Mouse (Mus musculus) limb, embryonic 15.5 days (tissue): ENCODE measurements around the gene Ecm2. TPM values are rescaled to one million over a fixed set of nuclear protein-coding genes. Genes with fewer than 3 reads are reported as not detected.

Source experiments
- ATAC-seq: fragments of 200-750 bp; cut with Nextera tagmentation; 2 replicates; pipeline ENCODE4 v1.8.0; 2017; ENCODE audit warnings: low read depth, moderate TSS enrichment; ENCODE audit not compliant: insufficient number of reproducible peaks, low FRiP score, low TSS enrichment
- H3K27ac ChIP-seq: fragments of 300-500 bp; sonication (generic); 2 replicates; pipeline ENCODE4 v1.5.1; 2015; ENCODE audit warnings: moderate library complexity, mild to moderate bottlenecking, inconsistent platforms
- H3K27me3 ChIP-seq: fragments of 300-500 bp; sonication (generic); 2 replicates; pipeline ENCODE4 v1.6.1; 2015; ENCODE audit warnings: inconsistent platforms
- H3K36me3 ChIP-seq: fragments of 300-500 bp; sonication (generic); 2 replicates; pipeline ENCODE4 v1.6.1; 2015; ENCODE audit warnings: inconsistent platforms
- H3K4me1 ChIP-seq: fragments of 300-500 bp; sonication (generic); 2 replicates; pipeline ENCODE4 v1.6.1; 2015; ENCODE audit warnings: inconsistent platforms
- H3K4me2 ChIP-seq: fragments of 300-500 bp; sonication (generic); 2 replicates; pipeline ENCODE4 v1.6.1; 2015; ENCODE audit warnings: mild to moderate bottlenecking, inconsistent platforms
- H3K4me3 ChIP-seq: fragments of 300-500 bp; sonication (generic); 2 replicates; pipeline ENCODE4 v1.5.1; 2015; ENCODE audit warnings: mild to moderate bottlenecking, inconsistent platforms
- H3K9ac ChIP-seq: fragments of 300-500 bp; sonication (generic); 2 replicates; pipeline ENCODE4 v1.6.1; 2015; ENCODE audit warnings: inconsistent platforms
- H3K9me3 ChIP-seq: fragments of 300-500 bp; sonication (generic); 2 replicates; pipeline ENCODE4 v1.6.1; 2016; ENCODE audit warnings: inconsistent platforms
- WGBS: fragments of 180-500 bp; shearing (Covaris S2); methylation state at CpG from one replicate; pipeline ENCODE4 v1.1.7; 2015; 5-methylcytosine and 5-hydroxymethylcytosine counted together
- polyA plus RNA-seq: library from polyadenylated mRNA; unstranded; fragments of >200 nt; fragmentation: Nextera tagmentation; extraction: Ambion mirVana; gene quantifications from 2 replicates; pipeline ENCODE4 v1.2.1, GENCODE M21; 2015

The Ecm2 gene
- polyA plus RNA-seq, 1 experiment from 2014 or later: 4.0 TPM

GRCm38 (mm10) chr13:49518761-49519160, 14.2 kb downstream of the Ecm2 start:
- no peak overlapping the region for H3K4me2 ChIP-seq
- WGBS: 56% methylated on average over 2 of the region's 2 CpGs
- H3K4me1 ChIP-seq: 0 out of 2 replicates have a peak, but pooled peaks cover 5% of the 10 kb centered on the region
- H3K27ac ChIP-seq: no peak overlapping the region
- H3K9me3 ChIP-seq: no peaks in the 10 kb centered on the region
- H3K9ac ChIP-seq: no peak overlapping the region
- no peaks in the 10 kb centered on the region for H3K27me3 ChIP-seq
- no peaks in the 10 kb centered on the region for H3K36me3 ChIP-seq
- ATAC-seq: no peak
- no peak overlapping the region for H3K4me3 ChIP-seq

GRCm38 (mm10) chr13:49526235-49526634, 21.6 kb downstream of the Ecm2 start:
- Histone ChIP-seq H3K4me1 (no peaks in the 10 kb centered on the region), H3K27ac (no peak overlapping the region), H3K27me3 (no peaks in the 10 kb centered on the region), H3K9ac (no peak overlapping the region), H3K36me3 (no peaks in the 10 kb centered on the region), H3K4me2 (no peak overlapping the region), H3K9me3 (no peaks in the 10 kb centered on the region), H3K4me3 (no peak overlapping the region)
- no peak for ATAC-seq
- 60% methylated on average over 2 of the region's 2 CpGs for WGBS

GRCm38 (mm10) chr13:49530636-49531035, 26.0 kb downstream of the Ecm2 start:
- Histone ChIP-seq H3K36me3 (no peaks in the 10 kb centered on the region), H3K27ac (no peak overlapping the region), H3K27me3 (no peaks in the 10 kb centered on the region), H3K4me3 (no peak overlapping the region), H3K4me1 (no peaks in the 10 kb centered on the region), H3K9ac (no peak overlapping the region), H3K9me3 (no peaks in the 10 kb centered on the region), H3K4me2 (no peak overlapping the region)
- ATAC-seq: no peak
- WGBS: 96% methylated on average over 4 of the region's 4 CpGs

GRCm38 (mm10) chr13:49536946-49537345, 32.3 kb downstream of the Ecm2 start:
- Histone ChIP-seq H3K27me3 (no peaks in the 10 kb centered on the region), H3K9ac (no peak overlapping the region), H3K27ac (no peak overlapping the region), H3K36me3 (no peaks in the 10 kb centered on the region), H3K4me2 (no peak overlapping the region), H3K4me1 (peaks cover 3% of the 10 kb centered on the region; the same call in 1 of the 2 replicates), H3K9me3 (no peaks in the 10 kb centered on the region), H3K4me3 (no peak overlapping the region)
- ATAC-seq: no peak
- 100% methylated on average over 1 of the region's 1 CpGs for WGBS

GRCm38 (mm10) chr13:49538693-49539092, 34.1 kb downstream of the Ecm2 start:
- Histone ChIP-seq H3K4me2 (no peak overlapping the region), H3K27ac (0 out of 2 replicates have a peak overlapping the region, but pooled peaks have one; percentile 35)
- 59% methylated on average over 1 of the region's 1 CpGs for WGBS

GRCm38 (mm10) chr13:49544279-49544678, 39.7 kb downstream of the Ecm2 start, which contains the start of gene Aspn:
Aspn (plus strand) TSS chr13:49544443.
- Histone ChIP-seq H3K9ac (no peak within 1 kb of the TSS), H3K4me3 (peak within 1 kb of the TSS; percentile 18; the same call in 1 of the 2 replicates), H3K4me2 (no peak within 1 kb of the TSS), H3K4me1 (peaks cover 9% of the 10 kb centered on the region; the same call in 1 of the 2 replicates), H3K27me3 (no peaks in the 10 kb centered on the region), H3K27ac (peak within 1 kb of the TSS; percentile 84; the same call in 1 of the 2 replicates), H3K9me3 (no peaks in the 10 kb centered on the region), H3K36me3 (no peaks in the 10 kb centered on the region)
- ATAC-seq: peak; percentile 59
- 23% methylated on average over 3 of the region's 3 CpGs for WGBS

More at GRCm38 (mm10) chr13:49538693-49539092, 34.1 kb downstream of the Ecm2 start:
- H3K9me3 ChIP-seq: no peaks in the 10 kb centered on the region
- H3K27me3 ChIP-seq: no peaks in the 10 kb centered on the region
- H3K4me3 ChIP-seq: no peak overlapping the region
- H3K4me1 ChIP-seq: peaks cover 4% of the 10 kb centered on the region; the same call in 1 of the 2 replicates
- ATAC-seq: no peak
- no peaks in the 10 kb centered on the region for H3K36me3 ChIP-seq
- no peak overlapping the region for H3K9ac ChIP-seq

- peak; percentile 78 for ATAC-seq
Measured at GRCm38 (mm10) chr13:49545646-49546045, 41.0 kb downstream of the Ecm2 start.

GRCm38 (mm10) chr13:49546517-49546916, 41.9 kb downstream of the Ecm2 start:
- Histone ChIP-seq H3K36me3 (no peaks in the 10 kb centered on the region), H3K27me3 (no peaks in the 10 kb centered on the region), H3K4me1 (peaks cover 6% of the 10 kb centered on the region; the same call in 1 of the 2 replicates), H3K27ac (peak overlapping the region; percentile 84), H3K4me2 (peak overlapping the region; percentile 19), H3K9me3 (no peaks in the 10 kb centered on the region), H3K9ac (0 out of 2 replicates have a peak overlapping the region, but pooled peaks have one; percentile 7), H3K4me3 (peak overlapping the region; percentile 18)
- ATAC-seq: no peak
- 48% methylated on average over 1 of the region's 1 CpGs for WGBS

More at GRCm38 (mm10) chr13:49545646-49546045, 41.0 kb downstream of the Ecm2 start:
- 26% methylated on average over 3 of the region's 3 CpGs for WGBS
- Histone ChIP-seq H3K4me2 (peak overlapping the region; percentile 25; the same call in 1 of the 2 replicates), H3K27ac (peak overlapping the region; percentile 84), H3K36me3 (no peaks in the 10 kb centered on the region), H3K4me1 (peaks cover 9% of the 10 kb centered on the region; the same call in 1 of the 2 replicates), H3K9ac (no peak overlapping the region), H3K27me3 (no peaks in the 10 kb centered on the region), H3K4me3 (peak overlapping the region; percentile 18), H3K9me3 (no peaks in the 10 kb centered on the region)

GRCm38 (mm10) chr13:49547563-49548150, 43.0 kb downstream of the Ecm2 start:
- Histone ChIP-seq H3K27me3 (no peaks in the 10 kb centered on the region), H3K4me1 (peaks cover 6% of the 10 kb centered on the region; the same call in 1 of the 2 replicates), H3K36me3 (no peaks in the 10 kb centered on the region), H3K4me2 (no peak overlapping the region), H3K27ac (peak overlapping the region; percentile 84), H3K9me3 (no peaks in the 10 kb centered on the region), H3K9ac (no peak overlapping the region), H3K4me3 (no peak overlapping the region)
- 63% methylated on average over 1 of the region's 1 CpGs for WGBS
- no peak for ATAC-seq

GRCm38 (mm10) chr13:49549616-49550015, 45.0 kb downstream of the Ecm2 start:
- Histone ChIP-seq H3K27me3 (no peaks in the 10 kb centered on the region), H3K4me2 (no peak overlapping the region), H3K9me3 (no peaks in the 10 kb centered on the region), H3K9ac (no peak overlapping the region), H3K4me1 (0 out of 2 replicates have a peak, but pooled peaks cover 3% of the 10 kb centered on the region), H3K36me3 (no peaks in the 10 kb centered on the region), H3K27ac (no peak overlapping the region; the same call in 1 of the 2 replicates), H3K4me3 (no peak overlapping the region)
- ATAC-seq: no peak
- 88% methylated on average over 3 of the region's 3 CpGs for WGBS

GRCm38 (mm10) chr13:49554519-49554918, 49.9 kb downstream of the Ecm2 start:
- no peaks in the 10 kb centered on the region for H3K9me3 ChIP-seq
- H3K4me2 ChIP-seq: no peak overlapping the region
- H3K27me3 ChIP-seq: no peaks in the 10 kb centered on the region
- no peaks in the 10 kb centered on the region for H3K4me1 ChIP-seq
- no peak overlapping the region for H3K4me3 ChIP-seq
- H3K36me3 ChIP-seq: no peaks in the 10 kb centered on the region
- no peak overlapping the region for H3K9ac ChIP-seq
- no peak overlapping the region for H3K27ac ChIP-seq
- no peak for ATAC-seq
- 73% methylated on average over 5 of the region's 5 CpGs for WGBS

GRCm38 (mm10) chr13:49556203-49556602, 51.6 kb downstream of the Ecm2 start:
- ATAC-seq: no peak
- no peaks in the 10 kb centered on the region for H3K36me3 ChIP-seq
- H3K9me3 ChIP-seq: no peaks in the 10 kb centered on the region
- whole genome bisulfite sequencing: 73% methylated on average over 1 of the region's 1 CpGs
- no peak overlapping the region for H3K9ac ChIP-seq
- H3K27ac ChIP-seq: no peak overlapping the region
- H3K27me3 ChIP-seq: no peaks in the 10 kb centered on the region
- no peak overlapping the region for H3K4me3 ChIP-seq
- no peaks in the 10 kb centered on the region for H3K4me1 ChIP-seq
- no peak overlapping the region for H3K4me2 ChIP-seq
